Mouse (Mus musculus): Measurements from ENCODE around the gene Slc35b4. TPM values are rescaled to one million over a fixed set of nuclear protein-coding genes. Genes with fewer than 3 reads are reported as not detected.

The Slc35b4 gene
- polyA plus RNA-seq (2017; shearing (Covaris generic)): 49.7 TPM

GRCm38 (mm10) chr6:34176864-34177247, at the start of gene Slc35b4:
Slc35b4 (minus strand) TSS chr6:34177111.

Other genes with a start within 250 kb of the Slc35b4 start
- not detected for gene Lrguk, start 147.7 kb downstream of the Slc35b4 start, polyA plus RNA-seq (2017; shearing (Covaris generic))
- 344 TPM for gene Akr1b3, start 140.4 kb upstream of the Slc35b4 start, polyA plus RNA-seq (2017; shearing (Covaris generic))
- not detected for gene Akr1b8, start 177.0 kb upstream of the Slc35b4 start, polyA plus RNA-seq (2017; shearing (Covaris generic))
- gene Akr1b10, start 207.1 kb upstream of the Slc35b4 start, polyA plus RNA-seq (2017; shearing (Covaris generic)): 44.1 TPM
- 0.23 TPM for gene Akr1b7, start 235.2 kb upstream of the Slc35b4 start, polyA plus RNA-seq (2017; shearing (Covaris generic))